Mouse (Mus musculus) heart, adult 11 months (tissue): ENCODE results near the gene Akap10.
A peak's percentile ranks its signal among the peaks of the same experiment; 100 is the strongest.
"Not testable (repeated sequence)": the region's sequence is repeated elsewhere in the genome, so short reads cannot be mapped to it uniquely, and the experiment has no call there.

Experiments
- DNase-seq: peaks from one replicate; pipeline ENCODE4 v3.0.0; 2022

Akap10 gene

GRCm38 (mm10) chr11:61929323-61930097 lies 542 bp downstream of the Akap10 start:
- DNase-seq, result no peak

- no peak for DNase-seq
Observed at GRCm38 (mm10) chr11:61923309-61923708, 6.7 kb downstream of the Akap10 start.

- DNase-seq, result no peak
Observed at GRCm38 (mm10) chr11:61919702-61920101, 10.3 kb downstream of the Akap10 start.

- no peak for DNase-seq
Observed at GRCm38 (mm10) chr11:61908315-61908714, 21.7 kb downstream of the Akap10 start.

GRCm38 (mm10) chr11:61882183-61882582 lies 47.9 kb downstream of the Akap10 start:
- DNase-seq, result peak; percentile 55

- peak; percentile 39 for DNase-seq
Observed at GRCm38 (mm10) chr11:61879921-61880320, 50.1 kb downstream of the Akap10 start.

- peak; percentile 73 for DNase-seq
Observed at GRCm38 (mm10) chr11:61871881-61872280, 58.2 kb downstream of the Akap10 start.

- peak; percentile 79 for DNase-seq
Observed at GRCm38 (mm10) chr11:61866856-61867255, 63.2 kb downstream of the Akap10 start.

GRCm38 (mm10) chr11:61861781-61862547 lies 68.1 kb downstream of the Akap10 start:
- peak; percentile 91 for DNase-seq

GRCm38 (mm10) chr11:61859316-61859715 lies 70.7 kb downstream of the Akap10 start:
- peak; percentile 53 for DNase-seq

GRCm38 (mm10) chr11:61855539-61855938 lies 74.5 kb downstream of the Akap10 start:
- DNase-seq, result peak; percentile 83

GRCm38 (mm10) chr11:61854988-61855411 lies 75.1 kb downstream of the Akap10 start, which contains the start of gene Ulk2:
Gene Ulk2, minus strand, starts transcription at chr11:61855073.
- DNase-seq, result peak; percentile 99

GRCm38 (mm10) chr11:61854211-61854987 lies 75.7 kb downstream of the Akap10 start:
- DNase-seq, result peak; percentile 99

GRCm38 (mm10) chr11:61853659-61854058 lies 76.4 kb downstream of the Akap10 start:
- no peak for DNase-seq

GRCm38 (mm10) chr11:61852916-61853315 lies 77.1 kb downstream of the Akap10 start:
- DNase-seq, result no peak

- DNase-seq, result peak; percentile 84
Observed at GRCm38 (mm10) chr11:61851195-61851594, 78.9 kb downstream of the Akap10 start.

- DNase-seq, result not testable (repeated sequence)
Observed at GRCm38 (mm10) chr11:61840663-61841062, 89.4 kb downstream of the Akap10 start.

GRCm38 (mm10) chr11:61839940-61840339 lies 90.1 kb downstream of the Akap10 start:
- no peak for DNase-seq

GRCm38 (mm10) chr11:61839182-61839581 lies 90.9 kb downstream of the Akap10 start:
- DNase-seq, result no peak
